Mouse (Mus musculus): Measurements from ENCODE around the gene Tcp10c.
"Not testable (repeated sequence)": the region's sequence is repeated elsewhere in the genome, so short reads cannot be mapped to it uniquely, and the experiment has no call there.

Gene Tcp10c

GRCm38 (mm10) chr17:13399961-13400360 is 45.6 kb downstream of the Tcp10c start:
- not testable (repeated sequence) for DNase-seq

- DNase-seq: not testable (repeated sequence)
These were observed 47.7 kb downstream of the Tcp10c start for GRCm38 (mm10) chr17:13402118-13402517.

GRCm38 (mm10) chr17:13403527-13404131 is 49.3 kb downstream of the Tcp10c start:
- DNase-seq: not testable (repeated sequence)

- not testable (repeated sequence) for DNase-seq
These were observed 51.7 kb downstream of the Tcp10c start for GRCm38 (mm10) chr17:13406023-13406422.

GRCm38 (mm10) chr17:13406701-13407100 is 52.3 kb downstream of the Tcp10c start:
- DNase-seq: not testable (repeated sequence)

GRCm38 (mm10) chr17:13407621-13408256 is 53.4 kb downstream of the Tcp10c start:
- DNase-seq: not testable (repeated sequence)

GRCm38 (mm10) chr17:13408257-13408633 is 53.9 kb downstream of the Tcp10c start:
- DNase-seq: not testable (repeated sequence)

GRCm38 (mm10) chr17:13421022-13421591 is 66.7 kb downstream of the Tcp10c start:
- not testable (repeated sequence) for DNase-seq

GRCm38 (mm10) chr17:13422638-13423037 is 68.3 kb downstream of the Tcp10c start:
- not testable (repeated sequence) for DNase-seq

GRCm38 (mm10) chr17:13423373-13424024 is 69.1 kb downstream of the Tcp10c start:
- not testable (repeated sequence) for DNase-seq

GRCm38 (mm10) chr17:13424321-13424720 is 69.9 kb downstream of the Tcp10c start:
- not testable (repeated sequence) for DNase-seq

- not testable (repeated sequence) for DNase-seq
These were observed 71.3 kb downstream of the Tcp10c start for GRCm38 (mm10) chr17:13425694-13426093.

GRCm38 (mm10) chr17:13426508-13426907 is 72.1 kb downstream of the Tcp10c start:
- not testable (repeated sequence) for DNase-seq

All from retina, postnatal 1 day (tissue).